Mouse (Mus musculus): Measurements from ENCODE around the gene Gmip. TPM values are rescaled to one million over a fixed set of nuclear protein-coding genes. Genes with fewer than 3 reads are reported as not detected.

Gene Gmip
- total and polyA plus RNA-seq, 3 experiments = 4.6 to 10.9 (median 4.8) TPM

GRCm38 (mm10) chr8:69775149-69775534 lies 33.3 kb upstream of the Gmip start:
- intact Hi-C loops (cut with DNase I) = loop anchor here (2.0 to 10.0 kb wide), 2 partner anchors 16 to 60 kb away; partner anchors contain the start of genes Atp13a1, Zfp866 and Zfp869
- 50% methylated on average over 2 of the region's 2 CpGs for WGBS
- Histone ChIP-seq H3K27ac (peak overlapping the region; percentile 99), H3K36me3 (ENCODE audit: control insufficient read depth, insufficient read depth, low read length) (peaks cover 3% of the 10 kb centered on the region; the same call in 1 of the 2 replicates), H3K4me3 (peak overlapping the region; percentile 86; the same call in 1 of the 2 replicates), H3K27me3 (ENCODE audit: control insufficient read depth, insufficient read depth, low read length) (no peaks in the 10 kb centered on the region), H3K79me2 (replicated peaks; ENCODE audit: control insufficient read depth, insufficient read depth, low read length) (peaks cover 6% of the 10 kb centered on the region; the same call in 1 of the 2 replicates), H3K9ac (ENCODE audit: low read depth, low read length) (no peak overlapping the region), H3K4me1 (ENCODE audit: control insufficient read depth, insufficient read depth, low read length) (no peaks in the 10 kb centered on the region; the same call in 1 of the 2 replicates)
- no peak for TF ChIP-seq EP300 (IDR thresholded peaks at IDR 0.05; ENCODE audit: insufficient read depth, low read depth, low read length)
- no peak for TF ChIP-seq POLR2A (IDR thresholded peaks at IDR 0.05; ENCODE audit: insufficient read depth, low read depth, low read length)
- no peak for TF ChIP-seq CTCF (IDR thresholded peaks at IDR 0.05)
- DNase-seq = no peak

- no peak for DNase-seq
- peaks cover 3% of the 10 kb centered on the region; the same call in 1 of the 2 replicates for H3K36me3 ChIP-seq (ENCODE audit: control insufficient read depth, insufficient read depth, low read length)
- H3K27ac ChIP-seq = no peak overlapping the region
- intact Hi-C loops (cut with DNase I) = loop anchor here (10.0 kb wide), 1 partner anchor 62 kb away; the partner anchor contains the start of gene Zfp869
- WGBS = 66% methylated on average over 11 of the region's 12 CpGs
- H3K9ac ChIP-seq (ENCODE audit: low read depth, low read length) = no peak overlapping the region
- no peaks in the 10 kb centered on the region for H3K4me1 ChIP-seq (ENCODE audit: control insufficient read depth, insufficient read depth, low read length)
- H3K27me3 ChIP-seq (ENCODE audit: control insufficient read depth, insufficient read depth, low read length) = no peaks in the 10 kb centered on the region
- no peak overlapping the region for H3K4me3 ChIP-seq
- TF ChIP-seq EP300 (IDR thresholded peaks at IDR 0.05; ENCODE audit: insufficient read depth, low read depth, low read length) (no peak), POLR2A (IDR thresholded peaks at IDR 0.05; ENCODE audit: insufficient read depth, low read depth, low read length) (no peak), CTCF (IDR thresholded peaks at IDR 0.05) (no peak)
- H3K79me2 ChIP-seq (replicated peaks; ENCODE audit: control insufficient read depth, insufficient read depth, low read length) = peaks cover 4% of the 10 kb centered on the region; the same call in 1 of the 2 replicates
Measured at GRCm38 (mm10) chr8:69777111-69777510, 31.4 kb upstream of the Gmip start.

GRCm38 (mm10) chr8:69789105-69789504 lies 19.4 kb upstream of the Gmip start:
- no peak for TF ChIP-seq EP300 (IDR thresholded peaks at IDR 0.05; ENCODE audit: insufficient read depth, low read depth, low read length)
- TF ChIP-seq POLR2A (IDR thresholded peaks at IDR 0.05; ENCODE audit: insufficient read depth, low read depth, low read length) = no peak
- TF ChIP-seq CTCF (IDR thresholded peaks at IDR 0.05) = no peak
- Histone ChIP-seq H3K27ac (no peak overlapping the region), H3K9ac (ENCODE audit: low read depth, low read length) (no peak overlapping the region), H3K4me3 (no peak overlapping the region), H3K27me3 (ENCODE audit: control insufficient read depth, insufficient read depth, low read length) (no peaks in the 10 kb centered on the region), H3K79me2 (replicated peaks; ENCODE audit: control insufficient read depth, insufficient read depth, low read length) (peaks cover 3% of the 10 kb centered on the region), H3K4me1 (ENCODE audit: control insufficient read depth, insufficient read depth, low read length) (no peaks in the 10 kb centered on the region; the same call in none of the 2 replicates), H3K36me3 (ENCODE audit: control insufficient read depth, insufficient read depth, low read length) (peaks cover 3% of the 10 kb centered on the region; the same call in 1 of the 2 replicates)
- intact Hi-C loops (cut with DNase I) = no loop called here
- DNase-seq = no peak
- WGBS = 83% methylated on average over 5 of the region's 5 CpGs

GRCm38 (mm10) chr8:69789731-69790130 lies 18.7 kb upstream of the Gmip start:
- 53% methylated on average over 5 of the region's 5 CpGs for WGBS

GRCm38 (mm10) chr8:69790364-69790763 lies 18.1 kb upstream of the Gmip start:
- H3K4me3 ChIP-seq = peak overlapping the region; percentile 98
- intact Hi-C loops (cut with DNase I) = loop anchor here (2.0 to 5.0 kb wide), 4 partner anchors 16 to 163 kb away; partner anchors contain the start of genes Gm20422, Zfp868 and Zfp963
- no peak overlapping the region for H3K9ac ChIP-seq (ENCODE audit: low read depth, low read length)
- H3K36me3 ChIP-seq (ENCODE audit: control insufficient read depth, insufficient read depth, low read length) = peaks cover 3% of the 10 kb centered on the region; the same call in 1 of the 2 replicates
- H3K4me1 ChIP-seq (ENCODE audit: control insufficient read depth, insufficient read depth, low read length) = no peaks in the 10 kb centered on the region; the same call in none of the 2 replicates
- no peaks in the 10 kb centered on the region for H3K27me3 ChIP-seq (ENCODE audit: control insufficient read depth, insufficient read depth, low read length)
- peaks cover 3% of the 10 kb centered on the region for H3K79me2 ChIP-seq (replicated peaks; ENCODE audit: control insufficient read depth, insufficient read depth, low read length)
- DNase-seq = no peak
- TF ChIP-seq CTCF (IDR thresholded peaks at IDR 0.05) (no peak), POLR2A (IDR thresholded peaks at IDR 0.05; ENCODE audit: insufficient read depth, low read depth, low read length) (no peak), EP300 (IDR thresholded peaks at IDR 0.05; ENCODE audit: insufficient read depth, low read depth, low read length) (no peak)
- H3K27ac ChIP-seq = peak overlapping the region; percentile 91
- 19% methylated on average over 11 of the region's 11 CpGs for WGBS

More at GRCm38 (mm10) chr8:69789731-69790130, 18.7 kb upstream of the Gmip start:
- Histone ChIP-seq H3K4me1 (ENCODE audit: control insufficient read depth, insufficient read depth, low read length) (no peaks in the 10 kb centered on the region; the same call in none of the 2 replicates), H3K4me3 (no peak overlapping the region), H3K36me3 (ENCODE audit: control insufficient read depth, insufficient read depth, low read length) (peaks cover 3% of the 10 kb centered on the region; the same call in 1 of the 2 replicates), H3K79me2 (replicated peaks; ENCODE audit: control insufficient read depth, insufficient read depth, low read length) (peaks cover 3% of the 10 kb centered on the region), H3K9ac (ENCODE audit: low read depth, low read length) (no peak overlapping the region), H3K27ac (no peak overlapping the region), H3K27me3 (ENCODE audit: control insufficient read depth, insufficient read depth, low read length) (no peaks in the 10 kb centered on the region)
- intact Hi-C loops (cut with DNase I) = loop anchor here (2.0 to 5.0 kb wide), 4 partner anchors 15 to 162 kb away; partner anchors contain the start of genes Gm20422, Zfp868 and Zfp963
- TF ChIP-seq EP300 (IDR thresholded peaks at IDR 0.05; ENCODE audit: insufficient read depth, low read depth, low read length) (no peak), CTCF (IDR thresholded peaks at IDR 0.05) (no peak), POLR2A (IDR thresholded peaks at IDR 0.05; ENCODE audit: insufficient read depth, low read depth, low read length) (no peak)
- DNase-seq = no peak

All from heart, adult 2 months (tissue).